Mouse (Mus musculus) embryonic facial prominence, embryonic 14.5 days (tissue): ENCODE data around the gene Ring1. TPM values are rescaled to one million over a fixed set of nuclear protein-coding genes. Genes with fewer than 3 reads are reported as not detected.

Source experiments
- ATAC-seq: fragments of 200-750 bp; cut with Nextera tagmentation; 2 replicates; pipeline ENCODE4 v1.8.0; 2017; ENCODE audit warnings: low read depth, moderate number of reproducible peaks, moderate TSS enrichment
- DNase-seq: peaks from one replicate; pipeline ENCODE4 v3.0.0-alpha.2; 2015; ENCODE audit warnings: low spot score
- H3K27ac ChIP-seq: fragments of 300-500 bp; sonication (generic); replicated peaks from 2 replicates; pipeline ENCODE4 v1.5.1; 2014; ENCODE audit warnings: low read depth, mild to moderate bottlenecking, low read length, moderate library complexity
- H3K27me3 ChIP-seq: fragments of 300-500 bp; sonication (generic); replicated peaks from 2 replicates; pipeline ENCODE4 v1.6.1; 2014; ENCODE audit warnings: low read length; ENCODE audit not compliant: control insufficient read depth, insufficient read depth
- H3K36me3 ChIP-seq: fragments of 300-500 bp; sonication (generic); 2 replicates; pipeline ENCODE4 v1.6.1; 2014; ENCODE audit warnings: low read length, mixed read lengths; ENCODE audit not compliant: control insufficient read depth, insufficient read depth
- H3K4me1 ChIP-seq: fragments of 300-500 bp; sonication (generic); 2 replicates; pipeline ENCODE4 v1.6.1; 2014; ENCODE audit warnings: antibody characterized with exemption, low read length; ENCODE audit not compliant: control insufficient read depth, insufficient read depth
- H3K4me2 ChIP-seq: fragments of 300-500 bp; sonication (generic); 2 replicates; pipeline ENCODE4 v1.6.1; 2014; ENCODE audit warnings: low read depth, mild to moderate bottlenecking, low read length, moderate library complexity, mixed read lengths
- H3K4me3 ChIP-seq: fragments of 300-500 bp; sonication (generic); 2 replicates; pipeline ENCODE4 v1.5.1; 2014; ENCODE audit warnings: low read depth, mild to moderate bottlenecking, low read length
- H3K9ac ChIP-seq: fragments of 300-500 bp; sonication (generic); 2 replicates; pipeline ENCODE4 v1.6.1; 2014; ENCODE audit warnings: low read depth, mild to moderate bottlenecking, low read length, moderate library complexity, mixed read lengths
- H3K9me3 ChIP-seq: fragments of 300-500 bp; sonication (generic); 2 replicates; pipeline ENCODE4 v1.6.1; 2016; ENCODE audit warnings: low read length; ENCODE audit not compliant: control insufficient read depth
- WGBS: fragments of 180-500 bp; shearing (Covaris S2); extraction: QIAGEN DNeasy Blood & Tissue Kit; methylation state at CpG from one replicate; pipeline ENCODE4 v1.1.7; 2014; 5-methylcytosine and 5-hydroxymethylcytosine counted together
- polyA plus RNA-seq: library from polyadenylated mRNA; unstranded; fragments of >200 nt; fragmentation: Nextera tagmentation; extraction: Ambion mirVana; gene quantifications from 2 replicates; pipeline ENCODE4 v1.2.1, GENCODE M21; 2014

Gene Ring1
- polyA plus RNA-seq, 1 experiment from 2014 or later, result 6.0 TPM

- peak within 1 kb of the TSS; percentile 95 for H3K9ac ChIP-seq
- H3K4me2 ChIP-seq, result peak within 1 kb of the TSS; percentile 98
- H3K36me3 ChIP-seq, result peaks cover 53% of the 10 kb centered on the region
- 0% methylated on average over 14 of the region's 88 CpGs for WGBS
- peak within 1 kb of the TSS; percentile 88 for H3K4me3 ChIP-seq
- H3K9me3 ChIP-seq, result no peaks in the 10 kb centered on the region
- peak; percentile 80 for ATAC-seq
- DNase-seq, result peak; percentile 98
- H3K27ac ChIP-seq, result peak within 1 kb of the TSS; percentile 95
- H3K27me3 ChIP-seq, result no peaks in the 10 kb centered on the region
- H3K4me1 ChIP-seq, result peaks cover 31% of the 10 kb centered on the region
Observed at GRCm38 (mm10) chr17:34031465-34032173, 7.1 kb upstream of the Ring1 start, which contains the start of the genes Slc39a7 and Rxrb. TSS of gene Slc39a7 (minus strand) at chr17:34031682. TSS of gene Rxrb (plus strand) at chr17:34031812.

- Histone ChIP-seq H3K9me3 (no peaks in the 10 kb centered on the region), H3K36me3 (peaks cover 46% of the 10 kb centered on the region)
Observed at GRCm38 (mm10) chr17:34030861-34031326, 6.4 kb upstream of the Ring1 start.

GRCm38 (mm10) chr17:34029890-34030595 is 5.6 kb upstream of the Ring1 start:
- H3K9ac ChIP-seq, result peak overlapping the region; percentile 95
- peak overlapping the region; percentile 98 for H3K4me2 ChIP-seq
- H3K4me1 ChIP-seq, result peaks cover 45% of the 10 kb centered on the region
- H3K27ac ChIP-seq, result no peak overlapping the region
- peak overlapping the region; percentile 88 for H3K4me3 ChIP-seq
- no peaks in the 10 kb centered on the region for H3K9me3 ChIP-seq
- no peak for ATAC-seq
- DNase-seq, result no peak
- H3K36me3 ChIP-seq, result peaks cover 40% of the 10 kb centered on the region
- 74% methylated on average over 21 of the region's 21 CpGs for WGBS
- H3K27me3 ChIP-seq, result no peaks in the 10 kb centered on the region

More at GRCm38 (mm10) chr17:34030861-34031326, 6.4 kb upstream of the Ring1 start:
- Histone ChIP-seq H3K9ac (peak overlapping the region; percentile 95), H3K4me2 (peak overlapping the region; percentile 98), H3K4me3 (peak overlapping the region; percentile 88), H3K27me3 (no peaks in the 10 kb centered on the region), H3K27ac (peak overlapping the region; percentile 95), H3K4me1 (peaks cover 38% of the 10 kb centered on the region)
- WGBS, result 3% methylated on average over 15 of the region's 20 CpGs
- ATAC-seq, result no peak
- DNase-seq, result no peak

- Histone ChIP-seq H3K9me3 (no peaks in the 10 kb centered on the region), H3K36me3 (peaks cover 33% of the 10 kb centered on the region), H3K4me3 (peak overlapping the region; percentile 88), H3K27ac (no peak overlapping the region), H3K9ac (peak overlapping the region; percentile 95), H3K4me1 (peaks cover 45% of the 10 kb centered on the region), H3K4me2 (peak overlapping the region; percentile 98), H3K27me3 (no peaks in the 10 kb centered on the region)
- ATAC-seq (no peak), DNase-seq (no peak)
- WGBS, result 90% methylated on average over 18 of the region's 18 CpGs
Observed at GRCm38 (mm10) chr17:34029150-34029889, 4.8 kb upstream of the Ring1 start.

GRCm38 (mm10) chr17:34028501-34029149 is 4.1 kb upstream of the Ring1 start:
- H3K4me2 ChIP-seq, result peak overlapping the region; percentile 97

GRCm38 (mm10) chr17:34027656-34028223 is 3.3 kb upstream of the Ring1 start, which contains the start of gene H2-Ke6:
TSS of gene H2-Ke6 (minus strand) at chr17:34028060.
- H3K27me3 ChIP-seq, result no peaks in the 10 kb centered on the region
- peak within 1 kb of the TSS; percentile 97 for H3K4me2 ChIP-seq
- H3K27ac ChIP-seq, result peak within 1 kb of the TSS; percentile 69
- no peaks in the 10 kb centered on the region for H3K9me3 ChIP-seq
- peak; percentile 85 for ATAC-seq
- peak within 1 kb of the TSS; percentile 68 for H3K9ac ChIP-seq
- H3K4me3 ChIP-seq, result peak within 1 kb of the TSS; percentile 62
- 0% methylated on average over 28 of the region's 49 CpGs for WGBS
- peaks cover 27% of the 10 kb centered on the region for H3K36me3 ChIP-seq
- DNase-seq, result peak; percentile 97
- H3K4me1 ChIP-seq, result peaks cover 44% of the 10 kb centered on the region

More at GRCm38 (mm10) chr17:34028501-34029149, 4.1 kb upstream of the Ring1 start:
- ATAC-seq (no peak), DNase-seq (no peak)
- no peak overlapping the region for H3K9ac ChIP-seq
- H3K36me3 ChIP-seq, result peaks cover 27% of the 10 kb centered on the region
- H3K9me3 ChIP-seq, result no peaks in the 10 kb centered on the region
- H3K27ac ChIP-seq, result peak overlapping the region; percentile 69; the same call in 1 of the 2 replicates
- H3K4me1 ChIP-seq, result peaks cover 50% of the 10 kb centered on the region
- WGBS, result 76% methylated on average over 17 of the region's 17 CpGs
- H3K4me3 ChIP-seq, result peak overlapping the region; percentile 62; the same call in 1 of the 2 replicates
- no peaks in the 10 kb centered on the region for H3K27me3 ChIP-seq

- Histone ChIP-seq H3K27me3 (no peaks in the 10 kb centered on the region), H3K4me1 (peaks cover 42% of the 10 kb centered on the region), H3K9ac (peak overlapping the region; percentile 68), H3K9me3 (no peaks in the 10 kb centered on the region), H3K4me3 (peak overlapping the region; percentile 62), H3K4me2 (peak overlapping the region; percentile 97), H3K36me3 (peaks cover 33% of the 10 kb centered on the region), H3K27ac (peak overlapping the region; percentile 69)
- ATAC-seq, result no peak
- DNase-seq, result no peak
- WGBS, result 14% methylated on average over 26 of the region's 36 CpGs
Observed at GRCm38 (mm10) chr17:34026917-34027655, 2.6 kb upstream of the Ring1 start.
